Mouse (Mus musculus) thymus, adult 2 months (tissue): ENCODE results near the gene Brca2. TPM values are rescaled to one million over a fixed set of nuclear protein-coding genes. Genes with fewer than 3 reads are reported as not detected.

Experiments
- DNase-seq: peaks from one replicate; pipeline ENCODE4 v3.0.0; 2021
- H3K27ac ChIP-seq: fragments of 200-500 bp; 2 replicates; pipeline ENCODE4 v1.5.1; 2012; ENCODE audit warnings: low read length, control low read depth; ENCODE audit not compliant: control insufficient read depth, insufficient read depth
- H3K27me3 ChIP-seq: fragments of 200-500 bp; 2 replicates; pipeline ENCODE4 v1.6.1; 2012; ENCODE audit warnings: mild to moderate bottlenecking, low read length, moderate library complexity, mixed read lengths; ENCODE audit not compliant: control insufficient read depth, insufficient read depth
- H3K36me3 ChIP-seq: fragments of 200-500 bp; 2 replicates; pipeline ENCODE4 v1.6.1; 2012; ENCODE audit warnings: mild to moderate bottlenecking, low read length, moderate library complexity; ENCODE audit not compliant: control insufficient read depth, insufficient read depth
- H3K4me1 ChIP-seq: fragments of 200-500 bp; replicated peaks from 2 replicates; pipeline ENCODE4 v1.6.1; 2012; ENCODE audit warnings: low read length; ENCODE audit not compliant: control insufficient read depth, insufficient read depth
- H3K4me3 ChIP-seq: fragments of 200-500 bp; 2 replicates; pipeline ENCODE4 v1.5.1; 2012; ENCODE audit warnings: mild to moderate bottlenecking, low read length, control low read depth, moderate library complexity; ENCODE audit not compliant: control insufficient read depth, insufficient read depth
- CTCF ChIP-seq: fragments of 200-500 bp; IDR thresholded peaks from 2 replicates; pipeline ENCODE4 v1.5.1; 2012; ENCODE audit warnings: mild to moderate bottlenecking, control low read depth, low read length, moderate library complexity, borderline replicate concordance; ENCODE audit not compliant: control insufficient read depth, poor library complexity, insufficient read depth; ENCODE audit errors: extremely low read depth
- POLR2A ChIP-seq: fragments of 200-500 bp; IDR thresholded peaks from 2 replicates; pipeline ENCODE4 v1.6.1; 2012; ENCODE audit warnings: mild to moderate bottlenecking, low read length, control low read depth, moderate library complexity; ENCODE audit not compliant: control insufficient read depth, poor library complexity, insufficient read depth; ENCODE audit errors: extremely low read depth
- WGBS: fragments of 180-500 bp; shearing (Covaris S2); methylation state at CpG from one replicate; pipeline ENCODE4 v1.1.7; 2018; 5-methylcytosine and 5-hydroxymethylcytosine counted together
- polyA plus RNA-seq: library from polyadenylated mRNA; depleted of rRNA; stranded (reverse); fragments of >200 nt; gene quantifications from 2 replicates; pipeline ENCODE4 v1.2.3, GENCODE M21; 2012

The Brca2 gene
- polyA plus RNA-seq, 1 experiment, result 7.6 TPM

DNA sequence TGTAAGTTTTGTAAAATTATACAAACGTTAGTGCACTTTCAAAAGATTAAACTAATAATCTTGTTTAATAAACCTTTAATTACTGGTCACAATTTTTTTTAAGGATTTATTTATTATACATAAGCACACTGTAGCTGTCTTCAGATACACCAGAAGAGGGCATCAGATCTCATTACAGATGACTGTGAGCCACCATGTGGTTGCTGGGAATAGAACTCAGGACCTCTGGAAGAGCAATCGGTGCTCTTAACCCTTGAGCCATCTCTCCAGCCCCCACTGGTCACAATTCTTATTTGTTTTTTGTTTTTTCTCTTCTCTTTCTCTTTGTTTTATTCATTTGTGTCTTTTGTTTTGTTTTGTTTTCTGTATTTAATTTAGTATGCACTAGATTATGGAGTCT is 2.8 kb downstream of the Brca2 start:
- no peak for DNase-seq
- WGBS, result 95% methylated on average over 2 of the region's 2 CpGs
- H3K27me3 ChIP-seq, result no peaks in the 10 kb centered on the region
- no peaks in the 10 kb centered on the region for H3K36me3 ChIP-seq
- H3K4me3 ChIP-seq, result no peak overlapping the region
- TF ChIP-seq CTCF, result no peak
- no peak for TF ChIP-seq POLR2A
- no peaks in the 10 kb centered on the region for H3K4me1 ChIP-seq
- no peak overlapping the region for H3K27ac ChIP-seq

DNA sequence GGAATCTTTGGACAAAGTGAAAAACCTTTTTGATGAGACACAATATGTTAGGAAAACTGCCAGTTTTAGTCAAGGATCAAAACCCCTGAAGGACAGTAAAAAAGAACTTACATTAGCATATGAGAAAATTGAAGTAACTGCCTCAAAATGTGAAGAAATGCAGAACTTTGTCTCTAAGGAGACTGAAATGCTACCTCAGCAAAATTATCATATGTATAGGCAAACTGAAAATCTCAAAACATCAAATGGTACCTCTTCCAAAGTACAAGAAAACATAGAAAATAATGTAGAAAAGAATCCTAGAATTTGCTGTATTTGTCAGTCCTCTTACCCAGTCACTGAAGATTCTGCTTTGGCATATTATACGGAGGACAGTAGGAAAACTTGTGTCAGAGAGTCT is 18.9 kb downstream of the Brca2 start:
- Histone ChIP-seq H3K4me1 (no peaks in the 10 kb centered on the region), H3K27ac (no peak overlapping the region), H3K27me3 (no peaks in the 10 kb centered on the region), H3K4me3 (no peak overlapping the region), H3K36me3 (peaks cover 5% of the 10 kb centered on the region)
- TF ChIP-seq POLR2A (no peak), CTCF (no peak)
- whole genome bisulfite sequencing, result 96% methylated on average over 1 of the region's 1 CpGs
- DNase-seq, result no peak

DNA sequence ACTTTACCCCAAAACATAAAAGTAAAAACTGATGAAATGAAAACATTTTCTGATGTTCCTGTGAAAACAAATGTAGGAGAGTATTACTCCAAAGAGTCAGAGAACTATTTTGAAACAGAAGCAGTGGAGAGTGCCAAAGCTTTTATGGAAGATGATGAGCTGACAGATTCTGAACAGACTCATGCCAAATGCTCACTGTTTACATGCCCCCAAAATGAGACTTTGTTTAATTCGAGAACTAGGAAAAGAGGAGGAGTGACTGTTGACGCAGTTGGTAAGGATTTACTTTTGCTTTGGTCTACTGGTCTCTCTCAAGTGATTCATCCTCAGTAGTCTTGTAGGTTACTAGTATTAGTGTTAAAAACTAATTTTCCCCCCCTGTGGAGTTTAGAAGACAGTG is 20.8 kb downstream of the Brca2 start:
- WGBS, result 90% methylated on average over 2 of the region's 2 CpGs
- no peak for TF ChIP-seq POLR2A
- no peak for TF ChIP-seq CTCF
- Histone ChIP-seq H3K27ac (no peak overlapping the region), H3K4me1 (no peaks in the 10 kb centered on the region), H3K4me3 (no peak overlapping the region), H3K36me3 (peaks cover 5% of the 10 kb centered on the region), H3K27me3 (no peaks in the 10 kb centered on the region)
- no peak for DNase-seq

DNA sequence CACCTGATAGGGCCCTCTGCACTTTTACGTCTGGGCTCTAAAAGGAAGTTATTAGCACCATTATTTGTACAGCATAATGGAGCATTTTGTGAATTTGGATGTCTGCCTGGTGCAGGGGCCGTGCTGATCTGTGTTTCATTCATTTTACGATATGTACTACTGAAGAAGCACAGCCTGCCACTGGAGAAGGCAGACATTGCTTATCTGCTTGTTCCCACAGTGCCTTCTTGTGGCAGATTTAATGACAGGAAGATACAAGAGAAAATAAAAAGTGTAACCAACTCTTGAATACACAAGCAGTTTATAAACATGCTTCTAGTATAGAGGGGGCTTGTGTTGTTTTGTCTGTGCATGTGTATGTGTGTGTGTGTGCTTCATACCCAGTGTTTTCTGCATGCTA is 29.2 kb downstream of the Brca2 start:
- TF ChIP-seq POLR2A (no peak), CTCF (no peak)
- no peak for DNase-seq
- Histone ChIP-seq H3K27ac (no peak overlapping the region), H3K36me3 (peaks cover 5% of the 10 kb centered on the region; the same call in 1 of the 2 replicates), H3K27me3 (no peaks in the 10 kb centered on the region), H3K4me3 (no peak overlapping the region), H3K4me1 (no peaks in the 10 kb centered on the region)
- 92% methylated on average over 3 of the region's 3 CpGs for WGBS

DNA sequence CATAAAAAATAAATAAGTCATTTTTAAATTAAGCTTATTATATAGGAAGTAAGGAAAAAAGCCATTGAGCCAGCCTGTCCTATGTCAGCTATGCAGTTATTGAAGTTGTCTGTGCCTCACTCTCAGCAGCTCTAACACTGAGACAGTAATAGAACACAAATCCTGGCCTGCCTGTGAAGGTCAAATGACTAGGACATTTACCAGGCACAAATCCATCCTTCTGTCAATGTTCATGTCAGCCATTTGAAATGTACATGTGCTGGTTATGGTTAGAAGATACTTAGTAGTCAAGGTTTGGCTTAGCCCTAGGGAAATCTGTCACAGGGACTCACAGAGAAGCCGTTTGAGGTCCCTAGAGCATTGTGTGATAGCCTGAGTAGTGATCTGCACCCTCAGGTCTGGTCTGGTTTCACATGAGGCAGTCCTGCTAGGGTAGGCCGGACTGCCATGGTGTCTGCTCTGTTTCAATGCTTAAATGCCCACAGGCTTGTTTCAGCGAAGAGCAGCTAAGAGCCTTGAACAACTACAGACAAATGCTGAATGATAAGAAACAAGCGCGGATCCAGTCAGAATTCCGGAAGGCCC is 37.2 kb downstream of the Brca2 start:
- TF ChIP-seq CTCF, result no peak
- no peak for TF ChIP-seq POLR2A
- H3K27ac ChIP-seq, result no peak overlapping the region
- WGBS, result 98% methylated on average over 6 of the region's 6 CpGs
- no peaks in the 10 kb centered on the region for H3K4me1 ChIP-seq
- DNase-seq, result no peak
- H3K27me3 ChIP-seq, result no peaks in the 10 kb centered on the region
- H3K4me3 ChIP-seq, result no peak overlapping the region
- H3K36me3 ChIP-seq, result no peaks in the 10 kb centered on the region; the same call in 1 of the 2 replicates

DNA sequence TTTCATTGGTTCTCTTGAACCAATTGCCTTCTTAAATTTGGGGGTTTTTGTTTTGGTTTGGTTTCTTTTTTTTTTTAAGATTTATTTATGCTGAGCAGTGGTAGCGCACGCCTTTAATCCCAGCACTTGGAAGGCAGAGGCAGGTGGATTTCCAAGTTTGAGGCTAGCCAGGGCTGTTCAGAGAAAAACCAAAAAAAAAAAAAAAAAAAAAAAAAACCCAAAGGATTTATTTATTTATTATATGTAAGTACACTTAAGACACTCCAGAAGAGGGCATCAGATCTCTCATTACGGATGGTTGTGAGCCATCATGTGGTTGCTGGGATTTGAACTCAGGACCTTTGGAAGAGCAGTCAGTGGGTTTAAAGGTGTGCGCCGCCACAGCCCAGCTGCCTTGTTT is 38.4 kb downstream of the Brca2 start:
- Histone ChIP-seq H3K4me3 (no peak overlapping the region), H3K4me1 (no peaks in the 10 kb centered on the region), H3K27ac (no peak overlapping the region), H3K27me3 (no peaks in the 10 kb centered on the region), H3K36me3 (no peaks in the 10 kb centered on the region; the same call in 1 of the 2 replicates)
- TF ChIP-seq CTCF (no peak), POLR2A (no peak)
- 94% methylated on average over 5 of the region's 5 CpGs for WGBS
- no peak for DNase-seq

DNA sequence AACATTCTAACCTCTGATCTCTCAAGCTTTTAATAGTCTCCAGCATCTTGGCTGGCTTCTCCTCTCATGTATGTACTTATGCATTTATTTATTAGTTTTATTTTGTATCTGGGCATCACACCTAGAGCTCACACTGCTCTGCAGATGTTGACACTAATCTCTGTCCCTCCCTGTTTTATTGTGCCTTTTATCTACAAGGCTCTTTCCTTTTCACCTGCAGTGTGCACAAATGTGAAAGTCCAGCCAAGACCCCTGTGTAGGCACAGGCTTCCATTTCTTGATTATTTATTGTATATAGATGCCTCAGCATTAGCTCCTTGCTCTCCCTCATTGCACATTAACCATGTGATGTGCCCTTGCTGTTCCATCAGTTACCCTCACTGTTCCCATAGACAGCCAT is 38.9 kb downstream of the Brca2 start:
- no peaks in the 10 kb centered on the region for H3K27me3 ChIP-seq
- H3K4me1 ChIP-seq, result no peaks in the 10 kb centered on the region
- H3K4me3 ChIP-seq, result no peak overlapping the region
- no peak for TF ChIP-seq CTCF
- TF ChIP-seq POLR2A, result no peak
- no peak overlapping the region for H3K27ac ChIP-seq
- no peaks in the 10 kb centered on the region; the same call in 1 of the 2 replicates for H3K36me3 ChIP-seq
- DNase-seq, result no peak
